Mouse (Mus musculus) v-Abl transformed pro-B cells (cell line): ENCODE measurements around the gene 2900011O08Rik.

Experiments used
- in situ Hi-C, 2 experiments: fragments of 400-800 bp; cut with MboI; formaldehyde crosslinking; loops; one replicate each; pipeline ENCODE4 v1.15.1; 2025; ENCODE audit not compliant: unreplicated experiment in 2 of 2

2900011O08Rik gene

GRCm38 (mm10) chr16:14003386-14004130, 17.2 kb downstream of the 2900011O08Rik start:
- in situ Hi-C loops = no loop called here

DNA sequence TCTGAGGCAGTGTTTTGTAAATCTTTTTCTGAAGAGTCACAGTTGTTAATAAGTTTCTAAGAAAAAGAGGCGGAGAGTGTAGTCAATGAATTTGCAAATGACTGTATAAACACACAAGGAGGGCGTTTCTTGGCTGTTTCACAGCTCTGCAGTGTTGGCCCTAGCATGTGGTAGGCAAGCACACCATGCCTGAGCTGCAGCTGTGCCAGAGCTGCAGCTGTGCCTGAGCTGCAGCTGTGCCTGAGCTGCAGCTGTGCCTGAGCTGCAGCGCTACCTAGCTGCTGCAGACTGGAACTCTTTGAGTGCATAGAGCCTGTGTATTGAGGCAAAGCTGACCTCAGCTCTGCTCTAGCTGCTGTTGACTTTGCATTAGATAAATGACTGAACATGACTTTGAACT, 17.8 kb downstream of the 2900011O08Rik start:
- in situ Hi-C loops = no loop called here

DNA sequence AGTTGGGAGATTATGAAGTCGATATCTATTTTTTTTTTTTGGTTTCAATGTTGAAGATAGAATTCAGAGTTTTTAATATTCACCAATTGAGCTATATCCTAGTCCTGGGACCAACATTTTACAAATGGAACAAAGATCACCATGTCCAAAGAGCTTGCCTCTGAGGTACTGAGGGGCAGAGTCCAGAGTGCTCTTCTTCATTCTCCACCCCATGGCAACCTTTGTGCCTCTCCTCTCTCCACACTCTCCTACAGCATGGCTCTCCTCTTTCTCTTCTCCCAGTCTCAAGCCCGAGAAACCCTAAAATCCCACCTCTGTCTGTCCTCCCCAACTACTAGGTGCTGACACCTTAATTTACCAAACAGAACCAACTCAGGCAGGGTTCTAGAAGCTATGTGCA, 18.3 kb downstream of the 2900011O08Rik start:
- in situ Hi-C loops = no loop called here

GRCm38 (mm10) chr16:14005266-14005665, 18.9 kb downstream of the 2900011O08Rik start:
- in situ Hi-C loops = no loop called here

DNA sequence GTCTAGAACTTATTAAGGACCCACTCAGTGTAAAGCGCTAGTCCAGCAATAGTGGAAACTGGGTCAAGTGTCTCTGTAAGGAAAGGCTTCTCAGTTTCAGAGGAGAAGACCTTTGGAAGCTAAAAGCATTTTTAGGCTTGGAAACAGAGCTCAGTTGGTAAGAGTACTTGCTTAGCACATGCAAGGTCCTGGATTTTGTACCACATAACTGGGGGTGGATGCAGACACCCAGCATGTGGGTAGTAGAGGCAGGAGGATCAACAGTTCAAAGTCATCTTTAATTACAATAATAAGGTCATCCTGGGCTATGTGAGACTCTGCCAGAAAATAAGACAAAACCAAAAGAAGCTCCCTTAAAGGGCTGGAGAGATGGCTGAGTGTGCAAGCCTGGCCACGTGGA, 21.7 kb downstream of the 2900011O08Rik start:
- in situ Hi-C loops = no loop called here

DNA sequence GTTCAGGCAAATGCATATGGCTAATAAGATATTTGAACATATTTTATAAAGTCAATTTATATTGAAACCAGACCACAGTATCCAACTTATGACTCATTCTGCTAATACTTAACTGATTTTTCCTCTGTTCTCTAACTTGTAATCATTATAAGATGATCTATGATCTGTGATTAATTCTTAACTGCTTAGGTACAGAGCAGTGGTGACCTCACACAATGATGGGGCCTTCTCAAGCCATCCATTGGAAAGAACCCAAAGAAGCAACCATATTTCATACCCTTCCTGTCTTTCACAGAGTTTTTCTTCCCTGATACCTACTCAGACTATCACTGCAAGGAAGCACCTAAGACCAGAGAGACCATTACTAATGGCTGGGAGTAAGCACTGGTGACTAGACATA, 22.3 kb downstream of the 2900011O08Rik start:
- in situ Hi-C loops = no loop called here

DNA sequence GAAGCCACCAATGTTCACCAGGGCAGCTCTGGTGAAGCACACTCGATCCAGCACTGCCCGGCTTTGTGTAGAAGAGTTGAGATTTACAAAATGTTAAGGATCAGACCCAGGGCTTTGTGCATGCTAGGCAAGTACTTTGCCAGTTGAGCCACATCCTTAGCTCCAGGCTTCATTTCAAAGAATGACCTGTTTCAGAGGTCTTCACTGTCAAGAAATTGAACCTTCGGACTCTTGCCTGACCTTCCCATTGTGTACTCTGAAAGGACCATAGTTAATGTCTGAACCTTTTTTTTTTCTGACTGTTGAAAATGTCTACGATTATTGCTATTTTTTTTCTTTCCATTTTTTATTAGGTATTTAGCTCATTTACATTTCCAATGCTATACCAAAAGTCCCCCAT, 23.6 kb downstream of the 2900011O08Rik start:
- in situ Hi-C loops = no loop called here

DNA sequence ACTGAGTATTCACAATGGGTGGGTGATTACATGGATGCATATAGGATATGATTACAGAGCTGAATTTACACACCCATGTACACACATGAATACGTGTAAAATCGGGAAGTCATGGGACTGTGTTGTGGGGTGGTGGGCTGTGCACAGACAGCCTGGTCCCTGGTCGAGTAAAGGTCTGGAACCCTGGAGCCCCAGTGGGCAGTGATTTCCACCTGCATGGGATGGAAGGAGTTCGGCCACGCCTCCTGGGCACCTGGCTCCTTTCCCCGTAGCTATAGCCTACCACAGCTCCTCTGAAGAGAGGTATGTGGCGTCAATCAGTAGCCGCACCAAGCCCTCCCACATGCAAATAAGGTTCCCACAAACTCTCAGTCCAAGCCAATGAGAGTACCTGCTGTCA, 30.9 kb downstream of the 2900011O08Rik start:
- in situ Hi-C loops = no loop called here

- in situ Hi-C loops = no loop called here
Measured at GRCm38 (mm10) chr16:14021166-14021822, 34.9 kb downstream of the 2900011O08Rik start.

- in situ Hi-C loops = no loop called here
Measured at GRCm38 (mm10) chr16:14025091-14025990, 38.9 kb downstream of the 2900011O08Rik start.

GRCm38 (mm10) chr16:14029072-14029471, 42.7 kb downstream of the 2900011O08Rik start:
- in situ Hi-C loops = no loop called here

GRCm38 (mm10) chr16:14029851-14030250, 43.4 kb downstream of the 2900011O08Rik start:
- in situ Hi-C loops = no loop called here

GRCm38 (mm10) chr16:14030650-14031049, 44.2 kb downstream of the 2900011O08Rik start:
- in situ Hi-C loops = no loop called here

DNA sequence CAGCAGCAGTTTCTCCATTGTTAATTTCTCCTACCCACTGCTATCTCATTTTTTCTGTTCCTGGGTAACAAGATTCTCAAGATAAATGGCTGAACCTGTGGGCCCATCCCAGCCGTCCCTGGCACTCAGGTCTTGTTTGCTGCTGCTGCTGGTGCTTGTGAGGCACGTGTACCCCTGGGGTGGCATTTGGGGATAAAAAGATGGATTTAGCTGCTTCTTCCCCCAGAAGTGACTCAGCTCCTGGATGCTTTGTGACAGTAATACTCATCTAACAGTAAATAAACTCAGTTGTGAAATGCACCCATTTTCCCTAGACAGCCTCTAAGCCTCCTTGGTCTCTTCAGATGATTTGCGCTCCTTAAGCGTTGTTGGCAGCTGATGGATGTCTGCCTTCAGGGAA, 46.7 kb downstream of the 2900011O08Rik start:
- in situ Hi-C loops = no loop called here

GRCm38 (mm10) chr16:14042421-14042820, 56.0 kb downstream of the 2900011O08Rik start:
- in situ Hi-C loops = no loop called here

DNA sequence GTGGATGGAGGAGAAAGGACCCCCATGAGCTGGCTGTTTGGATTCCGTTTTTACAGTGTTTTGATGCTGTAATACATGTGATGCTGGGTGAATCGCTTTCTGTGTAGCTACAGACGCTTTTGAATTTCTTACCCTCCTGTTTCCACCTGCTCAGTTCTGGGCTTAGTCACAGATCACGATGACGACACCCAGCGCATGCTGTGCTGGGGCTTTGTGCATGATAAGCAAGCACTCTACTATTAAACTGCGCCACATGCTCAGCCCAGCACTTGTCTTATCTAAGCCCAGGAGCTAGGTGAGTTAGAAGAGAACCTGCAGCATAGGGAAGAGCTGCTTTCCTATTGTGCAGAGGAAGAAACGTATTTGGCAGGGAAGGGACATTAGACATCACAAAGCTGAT, 58.3 kb downstream of the 2900011O08Rik start:
- in situ Hi-C loops = no loop called here

GRCm38 (mm10) chr16:14046224-14046756, 59.9 kb downstream of the 2900011O08Rik start:
- in situ Hi-C loops = no loop called here

GRCm38 (mm10) chr16:14052221-14052620, 65.8 kb downstream of the 2900011O08Rik start:
- in situ Hi-C loops = no loop called here

GRCm38 (mm10) chr16:14053116-14053515, 66.7 kb downstream of the 2900011O08Rik start:
- in situ Hi-C loops = no loop called here

- in situ Hi-C loops = no loop called here
Measured at GRCm38 (mm10) chr16:14055271-14055670, 68.9 kb downstream of the 2900011O08Rik start.

DNA sequence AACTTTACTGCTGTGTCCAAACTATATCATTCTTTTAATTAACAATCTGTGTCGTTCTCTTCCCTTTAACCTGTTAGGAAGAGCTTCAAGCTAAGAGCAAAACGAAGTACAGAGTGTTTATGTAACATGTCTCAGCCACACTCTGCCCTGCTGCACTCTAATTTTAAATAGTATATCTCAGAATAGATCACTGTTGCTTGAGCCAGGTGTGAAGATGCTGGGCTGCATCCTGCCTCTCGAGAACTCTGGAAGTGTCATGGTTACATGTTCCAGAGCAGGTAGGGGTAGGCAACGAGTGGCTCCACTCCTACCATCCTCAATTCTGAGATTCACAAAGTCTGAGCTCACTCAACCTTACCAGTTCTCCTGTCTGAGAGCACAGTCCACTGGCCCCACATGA, 70.3 kb downstream of the 2900011O08Rik start:
- in situ Hi-C loops = no loop called here
